Comparison of ENCODE assay signal across 15 mouse cellular contexts in genomic region chr15:81378845-81379244, GRCm38 (mm10). TPM values are rescaled to one million over a fixed set of nuclear protein-coding genes. Genes with fewer than 3 reads are reported as not detected.
"Had no signal": no experiment of that assay in that cellular context is flagged by ENCODE, and none has a peak within 500 bp of the region (broad histone marks: within the 10 kb centered on the region; RNA-seq: fewer than 3 reads in every experiment).

No protein-coding gene starts in this region.

- H3K9ac ChIP-seq: embryonic facial prominence, embryonic 12.5 days; embryonic facial prominence, embryonic 13.5 days; embryonic facial prominence, embryonic 15.5 days; forebrain, embryonic 12.5 days; forebrain, embryonic 13.5 days; forebrain, embryonic 15.5 days; forebrain, postnatal 0 days had no signal

- H3K4me2 ChIP-seq: embryonic facial prominence, embryonic 12.5 days; embryonic facial prominence, embryonic 13.5 days; embryonic facial prominence, embryonic 15.5 days; forebrain, embryonic 12.5 days; forebrain, embryonic 13.5 days; forebrain, embryonic 15.5 days had no signal

- H3K27me3 ChIP-seq: embryonic facial prominence, embryonic 12.5 days; embryonic facial prominence, embryonic 13.5 days; embryonic facial prominence, embryonic 15.5 days; forebrain, embryonic 12.5 days; forebrain, embryonic 13.5 days; forebrain, embryonic 15.5 days had no signal

- H3K4me3 ChIP-seq: embryonic facial prominence, embryonic 10.5 days; embryonic facial prominence, embryonic 12.5 days; embryonic facial prominence, embryonic 13.5 days; embryonic facial prominence, embryonic 15.5 days; erythroblast, embryonic 14.5 days; forebrain, embryonic 10.5 days; forebrain, embryonic 12.5 days; forebrain, embryonic 13.5 days; forebrain, embryonic 15.5 days; gastrocnemius, adult 2 months; heart, adult 2 months had no signal

- H3K4me1 ChIP-seq: embryonic facial prominence, embryonic 10.5 days; embryonic facial prominence, embryonic 12.5 days; embryonic facial prominence, embryonic 13.5 days; embryonic facial prominence, embryonic 15.5 days; forebrain, embryonic 10.5 days; forebrain, embryonic 12.5 days; forebrain, embryonic 13.5 days; forebrain, embryonic 15.5 days had no signal

- H3K9me3 ChIP-seq: embryonic facial prominence, embryonic 10.5 days; embryonic facial prominence, embryonic 12.5 days; embryonic facial prominence, embryonic 13.5 days; embryonic facial prominence, embryonic 15.5 days; forebrain, embryonic 10.5 days; forebrain, embryonic 12.5 days; forebrain, embryonic 13.5 days; forebrain, embryonic 15.5 days had no signal

- H3K27ac ChIP-seq: embryonic facial prominence, embryonic 10.5 days; embryonic facial prominence, embryonic 12.5 days; embryonic facial prominence, embryonic 13.5 days; embryonic facial prominence, embryonic 15.5 days; forebrain, embryonic 10.5 days; forebrain, embryonic 12.5 days; forebrain, embryonic 13.5 days; forebrain, embryonic 15.5 days; gastrocnemius, adult 2 months; heart, adult 2 months had no signal

- ATAC-seq: forebrain, embryonic 13.5 days; forebrain, embryonic 14.5 days; forebrain, embryonic 15.5 days; forebrain, embryonic 16.5 days; forebrain, postnatal 0 days had no signal

RNA-seq across cellular contexts. Expression of gene Dnajb7, which starts 29.3 kb away (rescaled TPM):
- polyA plus RNA-seq: cortical plate, adult 2 months; heart, adult 2 months had no signal
